Mouse (Mus musculus): Measurements from ENCODE around the gene Dcakd. TPM values are rescaled to one million over a fixed set of nuclear protein-coding genes. Genes with fewer than 3 reads are reported as not detected.

The Dcakd gene
- 41.0 and 41.7 TPM in 2 replicates for polyA plus RNA-seq (2016; fragmentation: Nextera tagmentation; extraction: Ambion mirVana)

- Histone ChIP-seq H3K36me3 (peaks cover 43% of the 10 kb centered on the region), H3K4me2 (peak within 1 kb of the TSS; percentile 84), H3K4me1 (peaks cover 56% of the 10 kb centered on the region), H3K27ac (peak within 1 kb of the TSS; percentile 93), H3K27me3 (replicated peaks) (no peaks in the 10 kb centered on the region), H3K9me3 (replicated peaks) (no peaks in the 10 kb centered on the region), H3K9ac (peak within 1 kb of the TSS; percentile 79), H3K4me3 (peak within 1 kb of the TSS; percentile 73)
- ATAC-seq: peak; percentile 98
- WGBS (ENCODE audit: insufficient replicate concordance): under 1% methylated on average over 36 of the region's 36 CpGs
These were observed at the start of gene Dcakd, which contains the start of gene Nmt1 for GRCm38 (mm10) chr11:103028176-103028891. Gene Dcakd (minus strand): TSS chr11:103028333. Gene Nmt1 (plus strand): TSS chr11:103028190.

- WGBS (ENCODE audit: insufficient replicate concordance): 72% methylated on average over 8 of the region's 8 CpGs
- no peak for ATAC-seq
- peaks cover 15% of the 10 kb centered on the region for H3K4me1 ChIP-seq
These were observed 48.4 kb upstream of the Dcakd start for GRCm38 (mm10) chr11:103076581-103076980.

GRCm38 (mm10) chr11:103076010-103076409 lies 47.9 kb upstream of the Dcakd start:
- Histone ChIP-seq H3K9me3 (replicated peaks) (no peaks in the 10 kb centered on the region), H3K27me3 (replicated peaks) (peaks cover 44% of the 10 kb centered on the region), H3K36me3 (0 out of 2 replicates have a peak, but pooled peaks cover 3% of the 10 kb centered on the region), H3K4me2 (no peak overlapping the region), H3K4me3 (no peak overlapping the region), H3K4me1 (peaks cover 15% of the 10 kb centered on the region), H3K9ac (no peak overlapping the region), H3K27ac (no peak overlapping the region)
- ATAC-seq: no peak
- 60% methylated on average over 7 of the region's 7 CpGs for WGBS (ENCODE audit: insufficient replicate concordance)

More at GRCm38 (mm10) chr11:103076581-103076980, 48.4 kb upstream of the Dcakd start:
- H3K36me3 ChIP-seq: 0 out of 2 replicates have a peak, but pooled peaks cover 3% of the 10 kb centered on the region
- H3K27ac ChIP-seq: no peak overlapping the region
- H3K4me2 ChIP-seq: no peak overlapping the region
- peaks cover 50% of the 10 kb centered on the region for H3K27me3 ChIP-seq (replicated peaks)
- no peak overlapping the region for H3K9ac ChIP-seq
- H3K4me3 ChIP-seq: no peak overlapping the region
- no peaks in the 10 kb centered on the region for H3K9me3 ChIP-seq (replicated peaks)

- peaks cover 32% of the 10 kb centered on the region for H3K27me3 ChIP-seq (replicated peaks)
- H3K9ac ChIP-seq: no peak overlapping the region
- peaks cover 13% of the 10 kb centered on the region for H3K36me3 ChIP-seq
- WGBS (ENCODE audit: insufficient replicate concordance): 26% methylated on average over 10 of the region's 10 CpGs
- no peak overlapping the region for H3K27ac ChIP-seq
- no peak for ATAC-seq
- no peaks in the 10 kb centered on the region for H3K9me3 ChIP-seq (replicated peaks)
- no peak overlapping the region for H3K4me2 ChIP-seq
- 0 out of 2 replicates have a peak, but pooled peaks cover 7% of the 10 kb centered on the region for H3K4me1 ChIP-seq
- no peak overlapping the region for H3K4me3 ChIP-seq
These were observed 46.7 kb upstream of the Dcakd start for GRCm38 (mm10) chr11:103074796-103075323.

- no peak overlapping the region for H3K9ac ChIP-seq
These were observed 46.1 kb upstream of the Dcakd start for GRCm38 (mm10) chr11:103074121-103074650.

GRCm38 (mm10) chr11:103073671-103074070 lies 45.5 kb upstream of the Dcakd start:
- no peak overlapping the region for H3K4me2 ChIP-seq
- H3K4me3 ChIP-seq: no peak overlapping the region
- H3K4me1 ChIP-seq: 0 out of 2 replicates have a peak, but pooled peaks cover 7% of the 10 kb centered on the region
- 81% methylated on average over 7 of the region's 7 CpGs for WGBS (ENCODE audit: insufficient replicate concordance)
- no peaks in the 10 kb centered on the region for H3K9me3 ChIP-seq (replicated peaks)
- no peak overlapping the region for H3K9ac ChIP-seq
- no peak for ATAC-seq
- no peak overlapping the region for H3K27ac ChIP-seq
- H3K36me3 ChIP-seq: peaks cover 25% of the 10 kb centered on the region
- H3K27me3 ChIP-seq (replicated peaks): peaks cover 20% of the 10 kb centered on the region; the same call in 1 of the 2 replicates

More at GRCm38 (mm10) chr11:103074121-103074650, 46.1 kb upstream of the Dcakd start:
- Histone ChIP-seq H3K27me3 (replicated peaks) (peaks cover 26% of the 10 kb centered on the region; the same call in 1 of the 2 replicates), H3K36me3 (peaks cover 20% of the 10 kb centered on the region), H3K27ac (no peak overlapping the region), H3K4me2 (no peak overlapping the region), H3K4me3 (no peak overlapping the region), H3K9me3 (replicated peaks) (no peaks in the 10 kb centered on the region), H3K4me1 (0 out of 2 replicates have a peak, but pooled peaks cover 7% of the 10 kb centered on the region)
- ATAC-seq: no peak
- 58% methylated on average over 10 of the region's 10 CpGs for WGBS (ENCODE audit: insufficient replicate concordance)

- no peak overlapping the region for H3K4me2 ChIP-seq
- H3K27me3 ChIP-seq (replicated peaks): no peaks in the 10 kb centered on the region
- 90% methylated on average over 10 of the region's 10 CpGs for WGBS (ENCODE audit: insufficient replicate concordance)
- no peak overlapping the region for H3K4me3 ChIP-seq
- peaks cover 58% of the 10 kb centered on the region for H3K36me3 ChIP-seq
- no peak for ATAC-seq
- 0 out of 2 replicates have a peak, but pooled peaks cover 7% of the 10 kb centered on the region for H3K4me1 ChIP-seq
- no peak overlapping the region for H3K9ac ChIP-seq
- H3K9me3 ChIP-seq (replicated peaks): no peaks in the 10 kb centered on the region
- H3K27ac ChIP-seq: no peak overlapping the region
These were observed 42.3 kb upstream of the Dcakd start for GRCm38 (mm10) chr11:103070322-103070880.

- Histone ChIP-seq H3K9ac (no peak overlapping the region), H3K4me2 (no peak overlapping the region), H3K4me3 (no peak overlapping the region), H3K27me3 (replicated peaks) (no peaks in the 10 kb centered on the region), H3K9me3 (replicated peaks) (no peaks in the 10 kb centered on the region), H3K4me1 (0 out of 2 replicates have a peak, but pooled peaks cover 7% of the 10 kb centered on the region), H3K36me3 (peaks cover 63% of the 10 kb centered on the region), H3K27ac (no peak overlapping the region)
- ATAC-seq: no peak
- 93% methylated on average over 2 of the region's 2 CpGs for WGBS (ENCODE audit: insufficient replicate concordance)
These were observed 41.6 kb upstream of the Dcakd start for GRCm38 (mm10) chr11:103069731-103070130.

GRCm38 (mm10) chr11:103068884-103069283 lies 40.8 kb upstream of the Dcakd start:
- Histone ChIP-seq H3K4me3 (no peak overlapping the region), H3K9ac (no peak overlapping the region), H3K27me3 (replicated peaks) (no peaks in the 10 kb centered on the region), H3K4me1 (no peaks in the 10 kb centered on the region), H3K4me2 (no peak overlapping the region), H3K27ac (no peak overlapping the region), H3K36me3 (peaks cover 72% of the 10 kb centered on the region), H3K9me3 (replicated peaks) (no peaks in the 10 kb centered on the region)
- WGBS (ENCODE audit: insufficient replicate concordance): 86% methylated on average over 11 of the region's 11 CpGs
- ATAC-seq: no peak

GRCm38 (mm10) chr11:103068272-103068671 lies 40.1 kb upstream of the Dcakd start:
- no peak overlapping the region for H3K4me2 ChIP-seq
- H3K36me3 ChIP-seq: peaks cover 78% of the 10 kb centered on the region
- H3K9ac ChIP-seq: no peak overlapping the region
- H3K4me3 ChIP-seq: no peak overlapping the region
- no peaks in the 10 kb centered on the region for H3K27me3 ChIP-seq (replicated peaks)
- H3K27ac ChIP-seq: no peak overlapping the region
- 83% methylated on average over 4 of the region's 4 CpGs for WGBS (ENCODE audit: insufficient replicate concordance)
- no peaks in the 10 kb centered on the region for H3K4me1 ChIP-seq
- no peaks in the 10 kb centered on the region for H3K9me3 ChIP-seq (replicated peaks)
- no peak for ATAC-seq

- WGBS (ENCODE audit: insufficient replicate concordance): 78% methylated on average over 8 of the region's 8 CpGs
- ATAC-seq: no peak
These were observed 39.4 kb upstream of the Dcakd start for GRCm38 (mm10) chr11:103067457-103068001.

More at GRCm38 (mm10) chr11:103067457-103068001, 39.4 kb upstream of the Dcakd start:
- no peak overlapping the region for H3K9ac ChIP-seq
- H3K27me3 ChIP-seq (replicated peaks): no peaks in the 10 kb centered on the region
- H3K27ac ChIP-seq: no peak overlapping the region
- H3K4me2 ChIP-seq: no peak overlapping the region
- no peak overlapping the region for H3K4me3 ChIP-seq
- H3K9me3 ChIP-seq (replicated peaks): no peaks in the 10 kb centered on the region
- no peaks in the 10 kb centered on the region for H3K4me1 ChIP-seq
- H3K36me3 ChIP-seq: peaks cover 83% of the 10 kb centered on the region

Measured in liver, embryonic 12.5 days (tissue).